Mouse (Mus musculus) adrenal gland, adult 8-10 months (tissue): Measurements from ENCODE around the gene Sp110. TPM values are rescaled to one million over a fixed set of nuclear protein-coding genes. Genes with fewer than 3 reads are reported as not detected.
"Not testable (repeated sequence)": the region's sequence is repeated elsewhere in the genome, so short reads cannot be mapped to it uniquely, and the experiment has no call there.

Experiments used
- DNase-seq: peaks from one replicate; pipeline ENCODE4 v3.0.0; 2022
- total RNA-seq, 4 experiments: library from RNA; stranded (reverse); gene quantifications; 2 replicates each; pipeline ENCODE4 v1.2.4; 2022

Gene Sp110
- total RNA-seq = 1 to 10 TPM; 3.2 to 6.4 (median 5.1) TPM

- DNase-seq = not testable (repeated sequence)
Measured at GRCm38 (mm10) chr1:85598271-85599012, at the start of gene Sp110. TSS of gene Sp110 (minus strand) at chr1:85598817.

GRCm38 (mm10) chr1:85638144-85638543 is 39.5 kb upstream of the Sp110 start:
- not testable (repeated sequence) for DNase-seq

- DNase-seq = not testable (repeated sequence)
Measured at GRCm38 (mm10) chr1:85636936-85637335, 38.3 kb upstream of the Sp110 start.

- not testable (repeated sequence) for DNase-seq
Measured at GRCm38 (mm10) chr1:85618689-85619088, 20.1 kb upstream of the Sp110 start.

GRCm38 (mm10) chr1:85617161-85617560 is 18.5 kb upstream of the Sp110 start:
- not testable (repeated sequence) for DNase-seq

GRCm38 (mm10) chr1:85615819-85616218 is 17.2 kb upstream of the Sp110 start:
- not testable (repeated sequence) for DNase-seq

GRCm38 (mm10) chr1:85615096-85615495 is 16.5 kb upstream of the Sp110 start:
- DNase-seq = not testable (repeated sequence)

- DNase-seq = not testable (repeated sequence)
Measured at GRCm38 (mm10) chr1:85610581-85610980, 12.0 kb upstream of the Sp110 start.

GRCm38 (mm10) chr1:85608361-85608760 is 9.7 kb upstream of the Sp110 start:
- DNase-seq = not testable (repeated sequence)

- not testable (repeated sequence) for DNase-seq
Measured at GRCm38 (mm10) chr1:85604341-85604740, 5.7 kb upstream of the Sp110 start.

GRCm38 (mm10) chr1:85600794-85601193 is 2.2 kb upstream of the Sp110 start:
- peak; percentile 17 for DNase-seq

GRCm38 (mm10) chr1:85600078-85600477 is 1.5 kb upstream of the Sp110 start, which contains the start of gene Sp140:
TSS of gene Sp140 (plus strand) at chr1:85600378.
- not testable (repeated sequence) for DNase-seq

- DNase-seq = not testable (repeated sequence)
Measured at GRCm38 (mm10) chr1:85592526-85592925, 6.1 kb downstream of the Sp110 start.

GRCm38 (mm10) chr1:85588697-85589096 is 9.9 kb downstream of the Sp110 start:
- not testable (repeated sequence) for DNase-seq

- not testable (repeated sequence) for DNase-seq
Measured at GRCm38 (mm10) chr1:85581518-85581917, 17.1 kb downstream of the Sp110 start.

GRCm38 (mm10) chr1:85580578-85580977 is 18.0 kb downstream of the Sp110 start:
- DNase-seq = not testable (repeated sequence)

GRCm38 (mm10) chr1:85580148-85580534 is 18.5 kb downstream of the Sp110 start:
- DNase-seq = not testable (repeated sequence)

GRCm38 (mm10) chr1:85579199-85580147 is 19.1 kb downstream of the Sp110 start:
- DNase-seq = not testable (repeated sequence)

GRCm38 (mm10) chr1:85578372-85579010 is 20.1 kb downstream of the Sp110 start:
- DNase-seq = not testable (repeated sequence)

- not testable (repeated sequence) for DNase-seq
Measured at GRCm38 (mm10) chr1:85575376-85575775, 23.2 kb downstream of the Sp110 start, which contains the start of gene G530012D18Rik. TSS of gene G530012D18Rik (plus strand) at chr1:85575676.

GRCm38 (mm10) chr1:85573554-85573953 is 25.1 kb downstream of the Sp110 start:
- not testable (repeated sequence) for DNase-seq

- DNase-seq = not testable (repeated sequence)
Measured at GRCm38 (mm10) chr1:85555261-85555660, 43.4 kb downstream of the Sp110 start.
